Mouse (Mus musculus): ENCODE data around the gene Ttc12. TPM values are rescaled to one million over a fixed set of nuclear protein-coding genes. Genes with fewer than 3 reads are reported as not detected.

Gene Ttc12
- total RNA-seq, 4 experiments from 2014 or later, result 1.3 to 2.8 (median 2.0) TPM

GRCm38 (mm10) chr9:49488912-49489895 lies 3.2 kb upstream of the Ttc12 start:
- DNase-seq (ENCODE audit: low spot score in 2 of 2), result peak; percentile 50 to 90

- no peak for DNase-seq (ENCODE audit: low spot score in 2 of 2)
These were observed 2.2 kb upstream of the Ttc12 start for GRCm38 (mm10) chr9:49488258-49488657.

- DNase-seq (ENCODE audit: low spot score in 2 of 2), result no peak
These were observed 1.6 kb upstream of the Ttc12 start for GRCm38 (mm10) chr9:49487657-49487943.

GRCm38 (mm10) chr9:49486805-49487656 lies 1.0 kb upstream of the Ttc12 start:
- DNase-seq (ENCODE audit: low spot score in 2 of 2), result no peak

GRCm38 (mm10) chr9:49485250-49485891 lies 654 bp downstream of the Ttc12 start:
- no peak for DNase-seq (ENCODE audit: low spot score in 2 of 2)

- DNase-seq (ENCODE audit: low spot score in 2 of 2), result no peak
These were observed 2.7 kb downstream of the Ttc12 start for GRCm38 (mm10) chr9:49483316-49483715.

- DNase-seq (ENCODE audit: low spot score in 2 of 2), result no peak
These were observed 13.9 kb downstream of the Ttc12 start for GRCm38 (mm10) chr9:49472126-49472525.

GRCm38 (mm10) chr9:49470946-49471345 lies 15.1 kb downstream of the Ttc12 start:
- no peak for DNase-seq (ENCODE audit: low spot score in 2 of 2)

GRCm38 (mm10) chr9:49470006-49470405 lies 16.0 kb downstream of the Ttc12 start:
- no peak for DNase-seq (ENCODE audit: low spot score in 2 of 2)

- no peak for DNase-seq (ENCODE audit: low spot score in 2 of 2)
These were observed 29.9 kb downstream of the Ttc12 start for GRCm38 (mm10) chr9:49456136-49456535.

GRCm38 (mm10) chr9:49452396-49452795 lies 33.6 kb downstream of the Ttc12 start:
- DNase-seq (ENCODE audit: low spot score in 2 of 2), result no peak

GRCm38 (mm10) chr9:49450491-49450890 lies 35.5 kb downstream of the Ttc12 start:
- no peak for DNase-seq (ENCODE audit: low spot score in 2 of 2)

GRCm38 (mm10) chr9:49442621-49443020 lies 43.4 kb downstream of the Ttc12 start:
- DNase-seq (ENCODE audit: low spot score in 2 of 2), result no peak

GRCm38 (mm10) chr9:49427478-49427877 lies 58.5 kb downstream of the Ttc12 start:
- no peak for DNase-seq (ENCODE audit: low spot score in 2 of 2)

- no peak for DNase-seq (ENCODE audit: low spot score in 2 of 2)
These were observed 59.1 kb downstream of the Ttc12 start, which contains the start of gene Ankk1 for GRCm38 (mm10) chr9:49426921-49427320. TSS of gene Ankk1 (minus strand) at chr9:49427021.

- no peak for DNase-seq (ENCODE audit: low spot score in 2 of 2)
These were observed 60.4 kb downstream of the Ttc12 start for GRCm38 (mm10) chr9:49425585-49425984.

GRCm38 (mm10) chr9:49423866-49424265 lies 62.2 kb downstream of the Ttc12 start:
- no peak for DNase-seq (ENCODE audit: low spot score in 2 of 2)

- DNase-seq (ENCODE audit: low spot score in 2 of 2), result no peak
These were observed 75.4 kb downstream of the Ttc12 start for GRCm38 (mm10) chr9:49410621-49411020.

GRCm38 (mm10) chr9:49407028-49407427 lies 79.0 kb downstream of the Ttc12 start:
- DNase-seq (ENCODE audit: low spot score in 2 of 2), result no peak

- no peak for DNase-seq (ENCODE audit: low spot score in 2 of 2)
These were observed 82.3 kb downstream of the Ttc12 start for GRCm38 (mm10) chr9:49403711-49404110.

GRCm38 (mm10) chr9:49396006-49396405 lies 90.0 kb downstream of the Ttc12 start:
- no peak for DNase-seq (ENCODE audit: low spot score in 2 of 2)

- no peak for DNase-seq (ENCODE audit: low spot score in 2 of 2)
These were observed 93.8 kb downstream of the Ttc12 start for GRCm38 (mm10) chr9:49392242-49392641.

All from left cerebral cortex, adult 8-10 months (tissue).